Mouse (Mus musculus) lung, adult 2 months (tissue): ENCODE results near the gene Acly.

ENCODE experiments used
- CTCF ChIP-seq: fragments of 200-500 bp; IDR thresholded peaks from 2 replicates; pipeline ENCODE4 v1.5.1; 2011; ENCODE audit warnings: mild to moderate bottlenecking, low read length, control low read depth; ENCODE audit not compliant: insufficient read depth
- POLR2A ChIP-seq: fragments of 200-500 bp; IDR thresholded peaks from 2 replicates; pipeline ENCODE4 v1.6.1; 2011; ENCODE audit warnings: low read depth, mild to moderate bottlenecking, control low read depth, low read length, borderline replicate concordance; ENCODE audit errors: extremely low read depth

- TF ChIP-seq CTCF (peak; percentile 77), POLR2A (no peak)
These were observed 42.8 kb upstream of the Acly start for GRCm38 (mm10) chr11:100570430-100571201.
